Mouse (Mus musculus): ENCODE measurements around the gene Gp1bb.
A peak's percentile ranks its signal among the peaks of the same experiment; 100 is the strongest.

The Gp1bb gene

DNA sequence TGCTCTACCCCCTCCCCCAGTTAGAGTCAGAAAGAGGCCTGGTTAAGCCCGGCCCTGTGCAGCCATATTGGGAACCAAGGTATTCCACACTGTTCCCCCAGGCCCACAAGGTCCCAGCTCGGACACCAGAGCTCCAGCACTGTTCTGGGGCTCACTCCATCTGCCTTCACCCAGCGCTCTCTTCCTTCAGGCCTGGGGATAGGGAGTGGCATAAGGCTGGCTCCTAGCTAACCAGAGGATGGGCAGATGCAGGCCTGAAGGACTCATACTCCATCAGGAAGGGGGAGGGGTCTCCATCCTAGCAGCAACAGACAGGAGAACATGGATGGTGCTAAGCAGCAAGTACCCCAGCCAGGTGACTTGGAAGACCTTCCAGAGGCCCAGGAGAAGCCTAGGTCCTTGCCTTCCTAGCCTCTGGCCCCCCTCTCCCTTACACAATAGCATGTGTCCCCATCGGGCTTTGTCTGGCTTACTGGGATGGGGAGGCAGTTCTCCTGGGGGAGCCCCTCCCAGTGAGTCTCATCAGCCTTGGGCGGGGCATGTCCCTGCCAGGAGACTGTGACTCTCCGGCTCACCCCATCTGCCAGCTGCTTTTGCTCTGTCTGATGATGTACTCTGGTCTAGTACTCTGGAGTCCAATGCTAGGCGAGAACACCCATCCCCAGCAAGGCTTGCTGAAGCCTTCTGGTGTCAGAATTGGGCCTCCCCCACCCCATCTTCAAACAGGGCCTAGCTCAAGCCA lies 6.2 kb upstream of the Gp1bb start:
- DNase-seq: no peak

DNA sequence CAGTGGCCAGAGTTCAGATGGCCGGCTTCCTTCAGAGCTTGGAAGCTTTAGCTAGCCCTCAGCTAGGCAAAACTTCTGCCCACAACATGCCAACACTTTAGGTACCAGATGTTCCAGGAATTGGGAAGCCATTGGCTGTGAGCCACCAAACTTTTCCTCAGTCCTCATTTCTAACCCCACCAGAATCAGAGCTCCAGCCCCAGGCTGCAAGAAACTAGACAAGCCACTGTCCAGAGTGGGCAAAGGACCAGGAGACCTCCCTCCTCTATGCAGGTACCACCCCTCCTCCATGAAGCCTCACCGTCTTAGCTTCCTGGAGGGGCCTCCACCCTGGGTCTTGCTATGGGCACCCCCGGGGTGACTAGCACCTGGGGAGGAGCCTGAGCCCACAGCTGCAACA lies 5.0 kb upstream of the Gp1bb start:
- no peak for DNase-seq

DNA sequence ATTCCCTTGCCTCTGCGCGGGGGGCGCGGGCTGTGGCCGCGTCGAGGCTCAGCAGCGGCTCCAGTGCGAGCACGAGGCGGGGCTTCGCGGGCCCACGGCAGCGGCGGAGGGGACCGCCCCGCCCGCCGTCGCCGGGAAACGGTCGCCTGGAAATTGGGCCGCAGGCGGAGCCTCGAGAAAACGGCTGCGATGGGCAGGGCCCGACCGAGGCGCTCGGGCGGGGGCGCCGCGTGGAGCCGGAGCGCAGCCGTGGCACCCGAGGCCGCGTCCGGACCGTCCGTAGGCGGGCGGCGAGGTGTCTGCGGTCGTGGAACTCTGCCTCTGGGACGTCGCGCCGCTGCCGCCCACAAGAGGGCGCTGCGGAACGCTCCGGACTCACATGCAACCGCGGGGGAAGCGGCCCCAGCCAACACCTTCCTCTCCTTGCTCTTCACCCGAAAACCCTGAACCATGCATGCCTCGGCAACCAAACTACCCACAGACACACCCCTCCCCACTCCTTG lies 4.2 kb upstream of the Gp1bb start, which contains the start of gene Gm49601:
Gene Gm49601, minus strand, starts transcription at position 52 of the 503 bp plus-strand sequence.
- DNase-seq: peak; percentile 62 to 64

DNA sequence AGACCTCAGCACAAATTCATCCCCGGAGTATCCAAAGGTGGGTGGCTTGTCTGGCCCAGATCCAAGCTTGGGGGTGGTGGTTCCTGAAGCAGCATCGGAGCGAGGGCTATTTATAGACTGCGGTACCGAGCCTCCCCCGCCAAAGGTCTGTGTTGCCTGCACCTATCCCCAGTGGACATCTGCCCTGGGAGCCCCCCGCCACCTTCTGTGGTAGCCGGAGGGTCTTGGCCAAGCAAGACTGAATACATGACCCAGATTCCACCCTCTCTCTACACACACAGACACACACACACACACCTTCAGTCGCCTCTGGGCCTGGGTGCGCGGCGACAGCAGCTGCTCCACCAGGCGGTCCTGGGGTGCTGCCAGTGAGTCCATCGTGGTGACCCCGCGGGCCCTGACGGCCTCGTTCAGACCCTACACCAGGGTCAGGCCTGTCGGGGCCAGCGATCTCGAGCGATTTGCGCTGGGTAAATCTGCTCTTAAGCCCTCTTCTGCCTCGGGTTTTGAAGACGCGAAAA lies 3.6 kb upstream of the Gp1bb start:
- DNase-seq: no peak

DNA sequence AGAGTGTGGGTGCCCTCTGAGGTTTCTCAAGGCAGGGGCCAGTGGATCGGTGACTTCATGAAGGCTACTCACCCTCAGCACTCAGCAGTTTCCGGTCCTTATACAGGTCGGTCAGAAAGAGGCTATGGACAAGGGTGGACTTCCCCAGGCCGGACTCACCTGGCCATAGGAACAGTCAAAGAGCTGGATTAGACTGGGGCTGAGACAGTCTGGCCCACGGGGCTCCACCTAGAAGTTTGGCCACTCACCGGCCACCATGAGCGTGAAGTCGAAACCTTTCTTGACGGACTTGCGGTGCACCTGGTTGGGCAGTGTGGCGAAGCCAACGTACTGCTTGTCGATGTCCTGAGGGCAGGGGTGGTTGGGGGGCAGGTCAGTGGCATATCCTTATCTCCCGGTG lies 2.9 kb upstream of the Gp1bb start:
- no peak for DNase-seq

DNA sequence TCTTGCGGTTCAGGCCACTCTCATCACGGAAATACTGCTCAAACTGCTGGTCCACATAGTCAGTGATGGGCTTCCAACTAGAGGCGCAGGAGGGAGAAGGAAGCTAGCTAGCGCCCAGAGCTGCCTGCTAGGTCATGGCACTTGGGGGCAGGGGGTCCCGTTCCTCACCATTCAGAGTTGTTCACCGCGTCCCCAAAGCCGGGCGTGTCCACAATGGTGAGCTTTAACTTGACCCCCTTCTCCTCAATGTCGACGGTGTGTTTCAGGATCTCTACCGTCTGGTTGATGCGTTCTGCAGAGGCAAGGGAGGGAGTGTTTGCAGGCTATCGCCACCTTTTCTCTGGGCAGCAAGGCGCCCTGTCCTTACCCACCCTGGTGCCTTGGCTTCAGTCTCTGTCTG lies 2.4 kb upstream of the Gp1bb start:
- DNase-seq: no peak

DNA sequence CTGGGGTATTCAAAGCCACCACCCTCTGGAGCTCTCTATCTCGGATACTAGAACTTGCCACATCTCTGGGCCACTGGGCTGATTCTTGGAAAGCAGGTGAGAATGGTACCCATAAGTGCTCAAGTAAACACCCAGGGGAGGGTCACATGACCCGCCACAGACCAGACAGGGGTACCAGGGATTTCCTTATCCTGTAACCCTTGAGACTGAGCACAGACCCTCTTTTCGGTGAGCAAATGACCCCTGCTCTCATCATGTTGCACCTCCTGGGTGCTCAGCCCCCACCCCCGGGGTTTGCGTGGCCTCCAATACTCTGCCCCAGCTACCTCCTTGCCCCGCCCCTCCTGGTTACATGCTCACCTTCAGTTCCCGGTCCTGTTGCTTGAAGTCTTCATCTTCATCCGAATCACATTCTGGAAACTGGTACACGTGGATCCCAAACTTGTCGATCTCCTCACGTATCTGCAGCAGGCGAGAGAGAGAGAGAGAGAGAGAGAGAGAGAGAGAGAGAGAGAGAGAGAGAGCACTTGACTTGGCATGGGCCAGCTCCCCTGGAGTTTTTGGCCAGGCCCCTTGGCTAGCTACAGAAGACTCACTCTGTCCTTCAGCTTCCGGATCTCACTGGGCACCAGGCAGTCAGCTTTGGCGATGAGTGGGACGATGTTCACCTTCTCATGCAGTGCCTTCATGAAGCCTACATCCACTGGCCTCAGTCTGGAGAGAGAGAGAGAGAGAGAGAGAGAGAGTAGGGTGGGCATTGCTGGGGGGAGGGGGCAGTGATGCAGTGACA lies 1.7 kb upstream of the Gp1bb start:
- no peak for DNase-seq

DNA sequence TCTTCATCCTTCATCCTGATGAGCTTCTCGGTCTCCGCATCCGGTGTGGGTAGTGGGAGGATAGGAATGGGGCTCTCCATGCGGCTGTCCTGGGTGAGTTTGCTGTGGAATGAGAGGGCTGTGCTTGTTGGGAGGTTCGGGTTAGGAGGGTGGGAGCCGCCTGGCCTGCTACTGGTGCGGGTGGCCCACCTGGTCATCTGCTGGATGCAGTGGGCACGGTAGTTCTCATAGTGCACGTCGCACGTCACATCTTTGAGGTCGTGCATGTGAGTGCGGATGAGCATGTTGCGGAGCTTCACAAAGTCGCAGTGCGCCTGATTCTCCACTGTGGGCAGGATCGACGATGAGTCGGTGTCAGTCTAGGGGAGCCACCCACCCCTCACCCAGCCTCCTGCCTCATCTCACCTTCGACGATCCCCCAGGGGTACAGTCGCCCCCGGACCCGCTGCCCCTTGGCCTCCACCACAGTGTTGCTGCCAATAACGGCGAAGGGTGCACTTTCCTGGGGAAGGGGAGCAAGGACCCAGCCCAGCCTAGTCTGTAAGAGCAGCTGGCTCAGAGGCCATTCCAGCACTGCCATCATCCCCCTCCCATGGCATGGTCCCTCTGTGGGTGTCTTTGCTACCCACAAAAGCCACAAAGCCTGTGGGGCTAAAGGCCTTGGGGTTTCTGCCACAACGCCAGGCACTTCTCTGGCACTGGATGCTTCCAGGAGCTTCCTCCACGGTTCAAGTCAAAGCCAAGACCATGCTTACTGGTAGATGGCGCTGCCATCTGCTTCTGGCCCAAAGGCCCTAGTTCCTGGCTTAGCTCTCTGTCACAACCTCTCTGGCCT lies 930 bp upstream of the Gp1bb start:
- no peak for DNase-seq

DNA sequence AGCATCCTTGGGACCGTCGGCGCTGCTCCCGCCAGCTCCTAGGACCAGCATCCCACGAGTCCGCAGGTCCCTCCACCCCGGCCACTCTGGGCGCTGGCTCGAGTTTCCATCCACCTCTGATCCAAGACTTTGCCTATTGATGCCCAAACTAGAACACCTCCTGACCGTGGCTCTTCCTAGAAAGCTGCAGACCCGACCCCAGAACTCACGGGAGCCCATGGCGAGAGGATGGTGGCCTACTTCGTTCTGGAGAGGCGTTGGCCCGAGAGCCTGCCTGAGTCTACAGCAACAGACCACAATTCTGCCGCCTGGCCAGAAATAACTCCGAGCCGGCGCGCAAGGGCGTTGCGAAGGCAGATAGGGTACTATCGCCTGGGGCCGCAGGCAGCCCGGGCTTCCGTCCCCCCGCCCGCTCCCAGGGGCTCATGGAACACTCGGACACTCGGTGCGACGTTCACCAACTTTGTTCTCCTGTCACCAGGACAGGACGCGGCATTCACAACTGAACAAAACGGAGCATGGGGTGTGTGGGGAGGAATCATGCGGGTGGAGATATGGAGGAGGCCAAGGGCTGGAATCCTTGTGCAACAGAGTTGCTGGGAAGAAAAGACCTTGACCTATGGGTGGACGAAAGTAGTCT lies 721 bp downstream of the Gp1bb start:
- no peak for DNase-seq

DNA sequence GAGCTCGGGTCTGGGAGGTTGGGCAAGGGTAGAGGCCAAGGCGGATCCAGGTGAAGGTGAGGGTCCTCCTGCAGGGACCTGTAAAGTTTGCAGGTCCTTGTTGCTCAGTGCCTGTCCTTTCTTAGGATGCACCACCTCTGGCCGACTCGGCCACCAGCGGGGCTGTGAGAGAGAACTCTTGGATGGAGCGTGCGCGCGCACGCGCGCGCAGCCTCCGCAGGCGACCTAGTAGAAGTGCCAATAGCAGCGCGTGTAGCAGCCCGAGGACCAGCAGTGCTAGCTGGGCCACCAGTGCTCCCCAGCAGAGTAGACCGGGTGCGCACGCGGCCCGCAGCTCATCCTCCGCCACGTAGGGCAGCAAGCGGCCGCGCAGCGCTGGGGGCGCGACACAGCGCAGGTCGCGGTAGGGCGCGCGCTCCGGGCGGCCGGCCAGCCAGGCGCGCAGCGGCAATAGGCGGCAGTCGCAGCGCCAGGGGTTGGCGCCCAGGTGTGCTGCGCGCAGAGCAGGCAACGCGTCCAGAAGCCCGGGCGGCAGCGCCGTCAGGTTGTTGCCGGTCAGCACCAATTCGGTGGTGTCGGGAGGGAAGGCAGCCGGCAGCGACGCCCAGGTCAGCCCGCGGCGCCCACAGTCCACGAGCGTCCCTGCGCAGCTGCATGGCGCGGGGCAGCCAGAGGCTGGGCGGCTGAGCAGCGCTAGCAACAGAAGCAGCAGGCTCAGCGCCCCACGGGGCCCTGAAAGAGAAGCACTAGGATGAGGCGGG lies 1.4 kb downstream of the Gp1bb start:
- DNase-seq: no peak

DNA sequence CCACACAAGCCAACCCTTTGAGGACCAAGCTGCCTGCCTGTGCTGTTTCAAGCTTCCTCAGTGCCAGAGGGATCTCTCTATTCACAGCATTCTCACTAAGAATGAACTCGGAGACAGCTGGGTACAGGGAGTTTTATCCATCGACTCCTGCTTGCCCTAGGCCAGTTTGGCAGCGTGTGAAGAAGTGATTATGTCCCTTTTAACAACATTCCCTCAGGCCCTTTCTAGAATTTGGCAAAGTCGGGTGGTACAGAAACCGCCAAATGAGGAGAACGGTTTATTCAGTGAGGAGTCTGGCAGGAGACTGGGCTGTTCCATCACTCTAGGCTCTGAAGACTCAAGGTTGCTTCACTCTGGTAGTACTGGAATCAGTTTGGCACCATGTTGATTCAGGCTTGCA lies 2.0 kb downstream of the Gp1bb start:
- no peak for DNase-seq

DNA sequence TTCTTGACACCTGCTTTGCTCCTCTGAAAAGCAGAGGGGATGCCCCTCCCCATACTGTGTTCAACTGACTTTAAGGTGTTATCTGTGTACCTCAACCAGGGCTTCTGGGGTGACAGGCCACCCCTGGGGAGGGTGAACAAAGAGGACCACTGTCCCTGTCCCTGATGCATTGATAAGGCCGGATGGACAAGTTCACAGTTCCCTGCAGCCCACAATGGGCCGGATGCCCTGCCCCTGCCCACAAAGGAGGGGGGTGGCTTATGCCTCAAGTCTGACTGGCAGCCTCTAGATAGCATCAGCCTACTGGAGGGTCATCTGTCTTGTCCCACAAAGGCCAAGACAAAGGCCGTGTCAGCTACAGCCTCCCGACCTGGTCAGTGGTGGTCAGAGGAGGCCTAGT lies 3.1 kb downstream of the Gp1bb start:
- DNase-seq: no peak

DNA sequence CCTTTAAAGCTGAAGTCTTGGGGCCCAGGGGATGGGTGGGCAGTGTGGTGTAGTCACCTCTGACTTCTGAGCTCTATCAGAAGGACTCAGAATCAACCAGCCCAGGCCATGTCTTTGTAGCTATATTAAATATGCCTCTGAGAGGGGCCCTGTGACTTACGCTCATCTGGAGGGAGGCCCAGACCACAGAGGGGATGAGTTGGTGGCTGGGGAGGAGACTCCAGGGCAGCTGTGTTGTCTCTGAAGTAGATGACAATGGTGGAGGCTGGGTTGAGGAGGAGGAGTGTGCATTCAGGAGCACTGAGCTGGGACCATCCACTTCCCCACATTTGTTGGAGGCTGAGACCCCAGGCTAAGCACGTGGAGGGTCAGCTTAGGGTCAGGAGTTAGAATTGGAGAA lies 3.9 kb downstream of the Gp1bb start:
- DNase-seq: no peak

DNA sequence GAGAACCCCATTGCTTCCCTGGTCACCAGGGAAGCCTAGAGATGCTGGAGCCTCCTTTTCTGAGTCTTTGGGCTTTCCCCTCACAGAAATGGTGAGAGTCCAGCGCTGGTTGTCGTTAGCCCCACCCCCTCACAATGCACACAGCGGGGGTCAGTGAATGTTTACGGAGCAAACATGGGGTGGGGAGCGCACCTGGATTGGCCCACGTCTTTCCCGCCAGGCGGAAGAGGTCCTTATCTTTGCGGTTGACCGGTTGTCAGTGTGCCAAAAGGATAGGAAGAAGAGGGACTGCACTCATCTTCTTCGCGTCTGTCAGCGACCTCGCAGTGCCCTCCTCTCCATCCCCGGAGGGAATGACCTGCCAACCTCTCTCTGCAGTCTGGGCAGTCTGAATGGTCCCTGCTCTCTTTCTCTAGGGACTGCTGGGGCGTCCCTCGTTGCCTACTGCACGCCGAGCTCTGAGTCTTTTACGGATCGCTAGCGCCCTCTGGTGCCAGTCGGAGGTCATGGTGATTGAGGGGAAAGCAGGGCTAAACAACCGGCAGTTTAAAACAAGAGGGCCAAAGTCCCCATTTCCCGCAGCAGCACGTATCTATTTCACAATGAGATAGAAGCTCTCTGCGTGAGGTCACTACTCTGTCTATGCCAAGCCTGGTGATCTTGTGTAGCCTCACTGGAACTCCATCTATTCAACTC lies 4.7 kb downstream of the Gp1bb start:
- peak; percentile 58 to 62 for DNase-seq

DNA sequence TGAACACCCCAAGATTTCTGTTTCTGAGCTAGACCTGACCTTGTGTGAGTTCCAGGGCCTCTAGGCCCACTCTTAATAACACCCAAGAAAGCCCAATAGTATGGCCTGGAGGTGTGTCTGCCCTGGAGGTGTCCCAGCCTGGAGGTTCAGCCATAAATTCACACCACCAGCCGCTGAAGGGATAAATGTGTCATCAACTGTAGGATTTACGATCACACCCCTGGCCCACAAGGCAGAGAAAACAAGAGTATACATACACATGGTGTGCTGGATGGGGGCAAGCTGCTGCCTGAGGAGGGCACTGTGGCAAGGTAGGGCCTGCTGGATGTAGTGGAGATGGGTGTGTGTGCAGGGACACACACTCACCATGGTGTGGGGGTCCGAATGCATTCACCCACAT lies 8.9 kb downstream of the Gp1bb start:
- no peak for DNase-seq

DNA sequence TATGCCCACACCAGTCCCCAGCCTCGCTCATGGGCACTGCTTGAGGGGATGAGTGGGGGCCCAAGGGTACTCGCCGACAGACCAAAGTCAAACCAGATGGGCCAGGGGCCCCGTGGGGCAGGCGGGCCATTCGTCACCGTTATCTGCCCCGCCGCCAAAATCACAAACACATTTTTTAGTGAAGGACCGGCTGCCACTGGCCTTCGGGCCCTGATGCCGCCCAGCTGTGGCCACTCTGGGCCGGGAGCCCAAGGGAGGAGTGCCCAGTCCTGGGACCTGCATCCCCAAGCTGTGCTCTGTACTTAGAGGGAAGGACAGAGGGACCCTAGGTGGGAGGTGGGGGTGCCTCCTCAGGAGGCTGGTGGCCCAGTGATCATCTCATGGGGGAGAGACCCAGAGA lies 10.5 kb downstream of the Gp1bb start:
- DNase-seq: no peak

DNA sequence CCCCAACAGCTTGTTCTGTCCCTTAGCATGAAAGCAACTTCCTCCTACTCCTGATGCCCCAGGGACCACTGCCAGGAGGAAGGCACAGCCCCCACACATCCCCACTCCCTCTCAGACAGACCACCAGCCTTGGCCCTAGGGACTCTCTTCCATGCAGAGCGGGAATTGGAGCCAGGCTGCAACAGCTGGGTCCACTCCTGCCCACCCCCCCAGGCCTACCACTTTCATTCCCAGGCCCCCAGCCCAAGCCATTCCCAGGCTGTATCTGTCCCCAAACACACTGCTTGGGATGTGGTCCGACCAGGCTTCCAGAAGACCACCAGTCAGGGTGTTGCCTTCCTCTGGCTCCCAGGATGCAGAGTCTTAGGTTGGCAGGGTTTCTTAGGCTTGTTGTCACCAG lies 13.1 kb downstream of the Gp1bb start:
- no peak for DNase-seq

DNA sequence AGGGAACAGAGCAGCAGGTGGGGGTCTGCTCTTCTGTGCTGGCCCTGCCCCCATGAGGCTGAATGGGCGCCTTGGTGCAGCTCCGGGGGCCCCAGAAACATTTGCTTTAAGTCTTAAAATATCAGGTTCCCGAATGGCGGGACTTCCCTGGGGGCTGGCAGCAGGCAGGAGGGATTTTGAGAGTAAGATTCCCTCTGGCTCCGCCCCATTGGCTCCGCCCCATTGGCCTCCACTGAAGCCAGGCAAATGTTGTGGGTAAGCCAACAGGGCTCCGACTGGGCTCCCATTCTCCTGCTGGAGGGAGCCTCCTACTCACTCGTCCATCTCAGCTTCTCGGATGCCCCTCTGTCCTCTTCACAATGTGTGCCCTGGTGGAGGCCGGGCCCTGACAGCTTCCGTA lies 14.0 kb downstream of the Gp1bb start:
- no peak for DNase-seq

DNA sequence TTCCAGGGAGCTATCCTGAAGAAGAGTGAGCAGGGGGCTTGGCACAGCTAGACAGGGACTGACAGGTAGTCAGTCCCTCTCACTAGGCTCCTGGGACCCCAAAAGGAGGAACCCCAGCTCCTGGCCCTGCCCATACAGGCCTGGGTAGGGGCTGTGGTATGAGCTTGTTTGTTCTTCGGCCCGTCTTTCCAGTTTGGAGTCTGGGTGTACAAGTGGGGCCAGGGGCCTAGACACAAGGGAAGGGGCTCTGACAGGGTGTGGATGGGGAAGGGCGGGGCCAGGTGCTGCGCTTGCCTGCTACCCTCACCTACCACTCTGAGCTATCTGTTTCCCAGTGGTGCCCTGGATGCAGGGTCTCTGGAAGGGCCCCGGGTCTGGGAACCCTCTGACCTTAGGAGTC lies 16.5 kb downstream of the Gp1bb start:
- DNase-seq: no peak

DNA sequence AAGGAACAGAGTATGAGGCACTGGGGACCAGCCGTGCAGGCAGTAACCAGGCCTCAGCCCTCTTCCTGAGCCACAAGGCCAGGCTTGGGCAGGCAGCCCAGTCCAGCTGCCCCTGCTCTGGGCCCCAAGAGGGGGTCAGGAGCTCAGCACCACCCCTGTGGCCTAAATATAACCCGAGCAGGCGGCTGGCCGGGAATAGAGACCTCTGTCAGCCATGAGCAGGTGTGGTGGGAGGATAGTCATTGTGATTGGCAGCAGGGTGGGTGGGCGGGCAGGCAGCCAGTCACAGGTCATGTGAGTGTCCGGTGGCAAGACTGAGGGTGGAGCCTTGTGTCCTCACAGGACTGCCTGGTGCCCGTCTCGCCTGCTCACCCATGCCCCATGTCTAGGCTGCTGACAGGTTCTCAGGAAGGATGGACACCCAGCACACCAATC lies 17.9 kb downstream of the Gp1bb start:
- no peak for DNase-seq

DNA sequence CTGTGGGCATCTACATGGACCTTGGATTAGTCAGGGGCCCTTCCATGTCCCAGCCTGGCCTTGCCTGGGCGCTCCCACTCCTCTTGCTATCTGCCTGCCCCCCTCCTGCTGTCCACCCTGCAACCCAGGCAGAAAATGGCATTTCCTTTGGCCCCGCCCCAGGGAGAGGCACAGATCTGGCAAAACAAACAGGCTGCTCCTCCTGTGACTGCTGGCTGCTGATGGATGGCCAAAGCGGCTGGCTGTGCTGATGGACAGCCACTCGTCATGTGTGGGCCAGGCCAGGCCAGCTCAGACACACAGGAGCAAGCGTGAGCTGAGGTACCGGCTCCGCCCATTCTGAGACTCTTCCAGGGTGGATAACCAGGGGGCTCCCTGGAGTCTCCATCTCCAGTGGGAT lies 20.8 kb downstream of the Gp1bb start:
- no peak for DNase-seq
